Comparison of ENCODE assay signal across 9 mouse cellular contexts in genomic region chr5:30686781-30687180, GRCm38 (mm10). TPM values are rescaled to one million over a fixed set of nuclear protein-coding genes. Genes with fewer than 3 reads are reported as not detected.
DNase-seq lines count a peak whose midpoint lies in the region; ATAC-seq and TF ChIP-seq lines count a peak whose summit lies in the region.
"Had no signal": no experiment of that assay in that cellular context is flagged by ENCODE, and none has a peak within 500 bp of the region (broad histone marks: within the 10 kb centered on the region; RNA-seq: fewer than 3 reads in every experiment).

No protein-coding gene starts in this region.

- ATAC-seq in granulocyte monocyte progenitor cell, adult 5-6 weeks (replicated peaks; ENCODE audit: poor library complexity, severe bottlenecking) = no peak

- H3K36me3 ChIP-seq in thymus, adult 2 months (ENCODE audit: control insufficient read depth, insufficient read depth, low read length) = no peaks in the 10 kb centered on the region

- no peak overlapping the region for H3K4me3 ChIP-seq in thymus, adult 2 months (ENCODE audit: control insufficient read depth, insufficient read depth, low read length)

- WGBS in thymus, adult 2 months = 71% methylated on average over 3 of the region's 3 CpGs

- no peak overlapping the region for H3K27ac ChIP-seq in thymus, adult 2 months (ENCODE audit: control insufficient read depth, insufficient read depth, low read length)

- TF ChIP-seq CTCF in thymus, adult 2 months (IDR thresholded peaks at IDR 0.05; ENCODE audit: borderline replicate concordance, control insufficient read depth, extremely low read depth, insufficient read depth, low read length, poor library complexity) = no peak

- no peaks in the 10 kb centered on the region for H3K27me3 ChIP-seq in thymus, adult 2 months (ENCODE audit: control insufficient read depth, insufficient read depth, low read length)

- H3K4me1 ChIP-seq in thymus, adult 2 months (replicated peaks; ENCODE audit: control insufficient read depth, insufficient read depth, low read length) = no peaks in the 10 kb centered on the region

- no peak for TF ChIP-seq POLR2A in thymus, adult 2 months (IDR thresholded peaks at IDR 0.05; ENCODE audit: control insufficient read depth, extremely low read depth, insufficient read depth, low read length, poor library complexity)

- peak; percentile 60 to 64 for DNase-seq in cerebellum, postnatal 10 days
- DNase-seq in cerebellum, adult 11-12 months = no peak
- peak; percentile 22 to 44 for DNase-seq in layer of hippocampus, postnatal 10 days (ENCODE audit: low spot score in 2 of 2)
- no peak for DNase-seq in layer of hippocampus, adult 9-10 months (ENCODE audit: low spot score)
- DNase-seq in thymus, adult 2 months = peak; percentile 19
- no peak for DNase-seq in thymus, adult 18-20 months
- DNase-seq in thymus, postnatal 4 days = peak; percentile 55

RNA-seq across cellular contexts. Expression of gene Cenpa, which starts 20.2 kb away (rescaled TPM):
- total RNA-seq in layer of hippocampus, postnatal 10 days (2021) = 10 to 100 TPM in 1 of 2 experiments, 1 to 10 TPM in 1; 9.3 to 10.4 TPM
- polyA plus RNA-seq in thymus, adult 2 months (2012; rRNA removed) = 161 and 208 TPM in 2 replicates
- 78.6 and 110 TPM in 2 replicates for total RNA-seq in granulocyte monocyte progenitor cell, adult 5-6 weeks (2014; fragmentation: Nextera tagmentation)
- total RNA-seq in granulocyte monocyte progenitor cell, adult 5-6 weeks (2017) = 84.8 and 124 TPM in 2 replicates

RNA-seq across cellular contexts. Expression of gene Dpysl5, which starts 24.6 kb away (rescaled TPM):
- total RNA-seq in layer of hippocampus, postnatal 10 days (2021) = 100 to 1,000 TPM; 321 to 327 TPM
- polyA plus RNA-seq in thymus, adult 2 months (2012; rRNA removed) = 0.75 and 0.92 TPM in 2 replicates
- not detected in 2 replicates for total RNA-seq in granulocyte monocyte progenitor cell, adult 5-6 weeks (2014; fragmentation: Nextera tagmentation)
- total RNA-seq in granulocyte monocyte progenitor cell, adult 5-6 weeks (2017) = not detected in 2 replicates
- total RNA-seq: common myeloid progenitor, adult 5-6 weeks had no signal

RNA-seq across cellular contexts. Expression of gene Slc35f6, which starts 39.0 kb away (rescaled TPM):
- total RNA-seq in layer of hippocampus, postnatal 10 days (2021) = 10 to 100 TPM; 29.0 TPM
- polyA plus RNA-seq in thymus, adult 2 months (2012; rRNA removed) = 71.8 and 88.0 TPM in 2 replicates
- 11.8 and 15.4 TPM in 2 replicates for total RNA-seq in granulocyte monocyte progenitor cell, adult 5-6 weeks (2014; fragmentation: Nextera tagmentation)
- 2.8 and 6.6 TPM in 2 replicates for total RNA-seq in granulocyte monocyte progenitor cell, adult 5-6 weeks (2017)

Comparison
In these comparisons a context has a peak if more than half of its experiments do, and no peak if none do; other contexts are left out.
1. DNase-seq: peak in cerebellum, postnatal 10 days (2 of 2), layer of hippocampus, postnatal 10 days (2 of 2), thymus, adult 2 months (single experiment) and thymus, postnatal 4 days (single experiment); none in cerebellum, adult 11-12 months (single experiment), layer of hippocampus, adult 9-10 months (single experiment) and thymus, adult 18-20 months (0 of 2).
2. RNA of gene Cenpa, which starts 20.2 kb away (total RNA-seq): 78.6 to 124 TPM in granulocyte monocyte progenitor cell, adult 5-6 weeks; 9.3 to 10.4 TPM in layer of hippocampus, postnatal 10 days; every median in the first group is over 4 times any median in the second.
3. RNA of gene Dpysl5, which starts 24.6 kb away (total RNA-seq): 321 to 327 TPM in layer of hippocampus, postnatal 10 days; not detected in granulocyte monocyte progenitor cell, adult 5-6 weeks; every median in the first group is over 100 times any median in the second.